Mouse (Mus musculus) small intestine, adult 2 months (tissue): Measurements from ENCODE around the gene Cd101.

ENCODE experiments used
- CTCF ChIP-seq: fragments of 200-500 bp; IDR thresholded peaks from 2 replicates; pipeline ENCODE4 v1.5.1; 2012; ENCODE audit warnings: low read depth, mild to moderate bottlenecking, control low read depth, inconsistent platforms, low read length, moderate library complexity, mixed read lengths; ENCODE audit not compliant: insufficient replicate concordance, insufficient read length; ENCODE audit errors: extremely low read depth
- POLR2A ChIP-seq: fragments of 200-500 bp; IDR thresholded peaks from 2 replicates; pipeline ENCODE4 v1.6.1; 2012; ENCODE audit warnings: low read depth, mild to moderate bottlenecking, control low read depth, inconsistent platforms, low read length, moderate library complexity

DNA sequence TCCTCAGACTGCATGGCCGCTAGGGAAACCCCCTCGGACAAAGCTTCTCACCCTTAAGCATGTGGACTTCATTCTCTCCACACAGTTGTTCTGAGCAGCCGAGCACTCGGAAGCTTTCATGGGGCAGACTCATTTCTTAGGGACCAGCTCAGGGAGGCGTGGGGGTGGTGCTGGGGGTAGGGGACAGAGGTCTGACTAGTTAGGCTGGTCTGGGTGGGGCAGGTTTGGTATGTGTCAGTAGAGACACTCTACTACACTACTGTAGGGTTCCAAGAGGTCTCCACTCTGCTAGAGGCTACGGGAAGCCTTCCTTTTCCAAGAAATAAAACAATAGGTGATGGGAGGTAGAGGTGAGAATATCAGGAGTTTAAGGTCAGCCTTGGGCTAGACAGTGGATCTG, 15.3 kb upstream of the Cd101 start:
- TF ChIP-seq CTCF = no peak
- TF ChIP-seq POLR2A = no peak
